Mouse (Mus musculus) frontal cortex, postnatal 14 days (tissue): ENCODE data around the gene Sh3pxd2a.

Experiments
- DNase-seq, 2 experiments: peaks; one replicate each; pipeline ENCODE4 v3.0.0; 2022; ENCODE audit warnings: low spot score in 2 of 2

The Sh3pxd2a gene

GRCm38 (mm10) chr19:47339165-47339564 is 125.0 kb downstream of the Sh3pxd2a start:
- DNase-seq, result peak in 1 of 2 experiments; percentile 86

DNA sequence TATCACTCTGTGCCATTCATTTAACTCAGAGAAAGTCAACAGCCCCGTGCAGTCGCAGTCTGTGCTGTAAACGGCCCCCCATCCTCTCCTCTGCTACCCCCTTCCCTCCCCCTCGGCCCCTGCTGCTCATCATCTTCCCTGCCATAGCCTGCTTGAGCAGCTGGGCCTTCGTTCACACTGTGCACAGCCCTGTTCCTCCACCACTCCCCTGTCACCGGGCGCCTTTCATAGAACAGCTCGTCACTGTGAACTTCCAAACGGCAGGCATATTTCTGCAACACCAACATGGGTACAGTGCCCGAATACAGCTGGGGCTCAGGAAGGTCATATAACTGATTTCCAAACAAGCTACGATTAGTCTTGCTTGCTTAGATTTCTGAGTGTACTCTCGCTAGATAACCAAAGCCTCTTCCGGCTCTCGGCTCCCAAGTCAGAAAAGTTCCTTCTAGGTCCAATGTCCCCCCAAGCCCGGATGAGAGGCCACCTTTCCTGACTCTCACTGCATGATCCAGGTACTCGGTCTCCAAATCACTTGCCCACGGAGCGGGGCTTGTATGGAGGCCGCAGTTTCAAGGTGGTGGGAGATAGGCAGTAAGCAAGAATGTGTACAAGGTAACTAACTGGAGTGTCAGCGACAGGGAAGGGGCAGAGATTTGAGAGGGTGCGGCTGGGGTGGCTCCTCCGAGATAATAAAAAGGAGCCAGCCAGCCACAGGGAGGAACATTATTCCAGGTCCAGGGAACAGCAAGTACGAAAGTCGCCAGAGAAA is 125.6 kb downstream of the Sh3pxd2a start:
- DNase-seq, result no peak

DNA sequence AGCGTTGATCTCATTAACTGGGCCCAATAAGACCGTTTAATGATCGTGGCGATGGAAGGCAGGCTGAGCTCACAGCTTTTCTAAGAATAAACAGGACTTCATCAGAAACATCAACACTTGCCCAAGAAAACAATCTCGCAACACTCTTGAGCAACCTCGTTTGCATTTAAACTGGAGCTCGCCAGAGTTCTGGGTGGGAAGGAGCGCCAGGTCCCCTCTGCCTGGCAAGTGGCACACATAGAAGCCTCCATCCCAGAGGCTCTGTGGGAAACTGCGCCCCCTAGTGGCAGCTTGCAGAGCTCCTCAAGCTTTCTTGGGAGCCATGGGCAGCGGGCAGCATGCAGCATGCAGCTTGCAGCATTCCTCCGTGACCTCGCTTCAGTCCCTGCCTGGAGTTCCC is 126.5 kb downstream of the Sh3pxd2a start:
- DNase-seq, result peak; percentile 77 to 93

DNA sequence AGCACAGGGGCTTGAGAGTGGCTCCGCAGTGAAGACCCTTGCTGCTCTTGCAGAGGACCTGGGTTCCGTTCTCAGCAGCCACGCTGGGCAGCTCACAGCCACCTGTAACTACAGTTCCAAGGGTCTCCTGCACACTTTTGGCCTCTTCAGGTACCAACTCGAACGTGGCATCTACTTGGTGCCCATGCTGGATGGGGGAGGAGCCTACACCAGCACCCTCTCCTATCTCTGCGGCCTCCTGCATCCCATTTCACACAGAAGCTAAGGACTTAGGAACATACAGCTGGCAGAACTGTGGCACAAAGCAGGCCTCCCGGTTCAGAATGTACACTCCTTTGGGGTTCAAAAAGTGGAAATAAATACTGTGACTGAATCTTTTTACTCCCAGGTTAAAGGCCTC is 127.0 kb downstream of the Sh3pxd2a start:
- no peak for DNase-seq

GRCm38 (mm10) chr19:47335262-47335661 is 128.9 kb downstream of the Sh3pxd2a start:
- no peak for DNase-seq

DNA sequence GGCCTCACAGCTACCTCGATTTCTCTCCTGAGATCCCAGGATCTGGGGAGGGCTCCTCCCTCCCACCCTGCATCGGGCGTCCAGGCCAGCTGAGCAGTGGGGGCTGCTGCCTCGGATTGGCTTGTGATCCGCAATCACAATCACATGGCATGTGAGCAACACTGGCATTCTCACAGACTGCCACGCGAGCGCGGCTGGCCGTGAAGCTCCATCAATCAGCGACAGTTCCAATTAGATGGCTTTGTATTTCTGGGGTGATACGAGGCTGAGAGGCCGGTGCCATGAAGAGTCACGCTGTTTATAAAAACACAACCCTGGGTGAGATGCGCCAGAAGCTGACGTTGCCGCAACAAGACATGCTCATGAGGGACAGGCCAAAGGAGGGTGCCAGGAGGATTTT is 129.5 kb downstream of the Sh3pxd2a start:
- no peak for DNase-seq

DNA sequence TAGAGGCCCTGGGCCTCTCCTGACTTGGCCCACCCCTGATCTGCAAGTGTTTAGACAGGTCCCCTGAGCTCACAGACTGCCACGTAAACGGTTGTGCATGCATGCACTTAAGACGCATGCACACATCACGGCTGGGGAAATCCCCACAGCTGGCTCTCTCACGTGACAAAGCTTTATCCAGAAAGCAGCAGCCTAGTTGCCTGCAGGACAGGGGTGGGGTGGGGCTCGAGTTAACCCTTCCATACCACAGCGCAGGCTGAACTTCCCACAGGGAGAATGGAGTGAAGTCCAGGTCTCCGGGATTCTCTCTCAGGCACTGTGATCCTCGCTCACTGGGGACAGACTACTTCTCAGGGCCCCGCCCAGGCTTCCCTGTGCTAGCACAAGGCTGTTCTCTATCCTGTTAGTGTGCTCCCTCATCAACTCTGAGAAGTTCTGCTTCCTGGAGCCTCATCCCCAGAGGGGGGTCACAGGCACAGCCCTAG is 133.4 kb downstream of the Sh3pxd2a start:
- DNase-seq, result no peak

GRCm38 (mm10) chr19:47329102-47329501 is 135.1 kb downstream of the Sh3pxd2a start:
- DNase-seq, result no peak

DNA sequence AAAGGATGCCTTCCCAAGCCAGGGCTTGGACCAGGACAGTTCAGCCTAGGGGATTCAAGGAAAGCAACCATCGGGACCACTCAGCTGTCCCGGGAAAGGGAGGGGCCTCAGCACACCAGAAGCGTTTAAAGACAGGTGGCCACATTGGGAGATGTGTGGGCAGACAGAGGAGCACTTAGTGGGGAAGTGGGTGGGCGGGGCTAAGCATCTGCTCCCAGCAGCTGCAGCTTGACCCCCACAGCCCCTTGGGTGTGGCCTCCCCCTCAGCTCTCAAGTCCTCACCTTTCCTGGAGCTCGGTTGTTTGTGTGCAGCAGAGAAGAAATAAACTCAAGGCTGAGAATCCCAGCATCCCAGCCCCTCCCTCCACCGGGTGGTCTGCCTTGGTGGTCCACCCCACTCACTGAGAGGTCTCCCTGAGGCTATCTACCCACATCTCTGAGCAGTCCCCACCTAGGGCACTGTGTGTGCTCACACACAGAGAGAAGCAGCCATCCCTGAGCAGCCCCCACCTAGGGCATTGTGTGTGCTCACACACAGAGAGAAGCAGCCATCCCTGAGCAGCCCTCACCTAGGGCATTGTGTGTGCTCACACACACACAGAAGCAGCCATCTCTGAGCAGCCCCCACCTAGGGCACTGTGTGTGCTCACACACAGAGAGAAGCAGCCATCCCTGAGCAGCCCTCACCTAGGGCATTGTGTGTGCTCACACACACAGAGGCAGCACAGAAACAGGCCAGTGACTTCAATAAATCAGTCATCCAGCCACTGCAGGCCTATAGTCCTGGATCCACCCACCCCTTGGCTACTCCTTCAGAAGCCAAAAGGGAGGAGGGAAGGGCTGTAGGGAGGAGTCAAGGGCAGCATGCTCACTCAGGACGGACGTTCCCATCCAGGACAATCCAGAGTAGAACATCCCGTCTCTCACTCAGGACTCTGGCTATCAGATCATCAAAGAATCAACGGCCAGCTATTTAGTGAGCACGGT is 136.0 kb downstream of the Sh3pxd2a start:
- no peak for DNase-seq

- DNase-seq, result no peak
These were observed 138.3 kb downstream of the Sh3pxd2a start for GRCm38 (mm10) chr19:47325881-47326280.

DNA sequence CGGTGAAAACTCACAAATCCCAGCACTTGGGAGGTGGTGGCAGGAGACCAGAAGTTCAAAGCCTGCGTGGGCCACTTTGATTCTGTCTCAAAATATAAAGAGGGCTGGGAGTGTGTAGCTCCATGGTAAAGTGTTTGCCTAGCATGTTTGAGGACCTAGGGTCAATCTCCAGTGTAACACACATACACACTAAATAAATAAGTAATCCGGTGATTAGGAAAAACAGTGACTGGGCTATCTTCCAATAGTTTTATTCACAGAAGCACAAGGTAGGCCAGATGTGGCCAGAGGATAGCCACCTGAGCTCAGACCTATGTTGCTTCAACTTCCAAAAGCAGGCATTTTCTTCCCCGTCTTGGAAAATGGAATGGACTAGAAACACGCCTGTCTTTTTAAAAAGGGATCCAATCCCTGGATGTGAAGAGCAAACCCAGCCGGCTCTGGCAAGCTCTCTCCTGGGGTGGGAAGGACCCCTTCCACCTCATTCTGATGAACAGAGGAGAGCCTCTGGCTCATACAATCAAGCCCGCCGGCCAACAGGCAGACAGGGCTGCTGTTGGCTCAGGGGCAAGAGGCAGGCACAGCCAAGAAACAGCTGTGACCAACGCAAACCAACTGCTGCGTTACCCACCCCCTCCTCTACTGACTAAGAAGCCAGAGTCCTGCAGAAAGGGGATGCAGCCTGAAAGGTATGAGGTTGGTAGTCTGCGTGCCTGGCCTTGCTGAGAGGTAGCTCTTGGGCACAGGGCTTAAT is 140.9 kb downstream of the Sh3pxd2a start:
- DNase-seq, result no peak

GRCm38 (mm10) chr19:47320331-47320668 is 143.9 kb downstream of the Sh3pxd2a start:
- DNase-seq, result no peak

DNA sequence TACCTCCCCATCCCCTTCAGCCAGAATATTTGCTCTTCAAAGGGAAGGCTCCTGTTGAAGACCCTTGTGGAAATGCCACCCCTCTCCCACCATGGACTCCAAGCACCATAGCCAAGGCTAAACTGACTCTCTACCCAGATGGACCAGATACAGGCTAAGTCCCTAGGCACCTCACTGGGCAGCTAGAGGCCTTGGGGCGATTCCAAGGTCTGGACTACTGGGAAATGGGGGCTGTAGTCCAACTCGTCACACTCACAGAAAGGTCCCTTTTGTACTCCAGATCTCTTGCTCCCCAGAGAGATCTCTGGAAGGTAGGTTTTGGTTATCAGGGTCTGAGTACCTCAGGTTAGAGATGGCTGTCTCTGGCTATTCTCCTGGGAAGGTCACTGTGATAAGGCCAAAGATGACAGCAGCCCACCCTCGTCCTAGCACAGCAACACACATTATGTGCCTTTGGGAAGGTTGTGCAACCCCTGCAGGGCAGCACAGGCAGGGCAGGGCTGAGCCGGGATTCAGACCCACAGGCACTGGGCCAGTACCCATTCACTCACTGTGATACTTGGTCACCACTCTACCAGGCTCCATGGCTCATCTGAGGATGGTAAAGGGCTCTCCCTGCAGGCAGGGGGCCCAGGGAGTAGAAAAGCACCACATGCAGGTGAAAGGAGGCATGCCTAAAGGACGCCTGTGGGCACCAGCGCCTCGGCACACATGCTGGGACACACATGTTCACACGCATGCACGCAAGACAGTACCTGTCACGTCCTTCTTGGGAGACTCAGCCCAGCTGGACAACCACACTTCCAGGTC is 144.5 kb downstream of the Sh3pxd2a start:
- no peak for DNase-seq

- DNase-seq, result no peak
These were observed 145.1 kb downstream of the Sh3pxd2a start for GRCm38 (mm10) chr19:47319061-47319460.

- DNase-seq, result peak; percentile 67 to 77
These were observed 146.9 kb downstream of the Sh3pxd2a start for GRCm38 (mm10) chr19:47317063-47317938.

DNA sequence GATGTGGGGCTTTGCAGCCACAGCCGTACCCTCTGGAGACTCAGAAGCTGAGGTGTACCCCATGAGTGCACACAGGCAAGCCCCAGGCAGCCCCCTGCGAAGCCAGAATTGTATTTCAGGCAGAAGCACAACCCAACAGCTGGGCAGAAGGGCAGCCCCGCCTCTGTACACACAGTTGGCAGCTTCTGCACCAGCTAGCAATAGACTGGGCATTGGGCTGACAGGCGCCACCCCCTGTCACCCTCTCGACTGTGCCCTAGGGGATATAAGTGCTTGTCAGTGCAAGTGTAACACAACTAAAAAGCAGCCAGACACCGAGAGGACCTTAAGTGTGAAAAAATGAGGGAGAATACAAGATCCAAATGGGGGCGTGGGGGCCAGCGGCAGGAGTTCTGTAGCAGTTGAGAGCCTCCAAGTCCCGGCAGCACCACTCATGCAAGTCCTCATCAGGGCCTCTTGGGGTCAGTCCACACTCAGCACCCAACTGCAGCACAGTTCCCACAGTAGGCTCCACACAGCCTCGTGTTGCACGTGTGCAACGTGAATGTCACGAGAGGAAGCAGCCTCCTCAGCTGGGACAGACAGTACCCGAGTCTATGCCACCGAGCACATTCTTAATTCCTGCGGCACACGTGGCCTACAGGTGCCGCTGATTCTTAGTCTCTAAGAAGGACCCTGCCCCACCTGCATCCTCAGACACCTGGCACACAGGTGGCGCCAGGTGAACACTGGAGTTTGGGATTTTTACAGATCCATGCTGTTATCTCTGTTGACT is 147.7 kb downstream of the Sh3pxd2a start:
- DNase-seq, result no peak

DNA sequence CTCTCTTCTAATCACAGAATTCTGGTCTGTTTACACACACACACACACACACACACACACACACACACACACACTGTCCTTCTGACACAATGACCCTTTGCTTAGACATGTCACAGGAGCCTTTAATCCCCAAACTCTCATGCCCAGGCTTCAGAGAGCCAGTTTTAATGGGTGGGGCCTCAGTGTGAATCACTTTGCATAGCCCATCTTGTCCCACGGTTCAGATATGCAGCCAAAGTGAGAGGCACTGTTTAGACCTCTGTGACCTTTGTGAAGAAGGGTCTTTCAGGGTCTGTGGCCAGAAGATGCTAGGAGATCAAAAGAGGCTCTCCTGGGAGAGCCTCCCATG is 148.3 kb downstream of the Sh3pxd2a start:
- no peak for DNase-seq

DNA sequence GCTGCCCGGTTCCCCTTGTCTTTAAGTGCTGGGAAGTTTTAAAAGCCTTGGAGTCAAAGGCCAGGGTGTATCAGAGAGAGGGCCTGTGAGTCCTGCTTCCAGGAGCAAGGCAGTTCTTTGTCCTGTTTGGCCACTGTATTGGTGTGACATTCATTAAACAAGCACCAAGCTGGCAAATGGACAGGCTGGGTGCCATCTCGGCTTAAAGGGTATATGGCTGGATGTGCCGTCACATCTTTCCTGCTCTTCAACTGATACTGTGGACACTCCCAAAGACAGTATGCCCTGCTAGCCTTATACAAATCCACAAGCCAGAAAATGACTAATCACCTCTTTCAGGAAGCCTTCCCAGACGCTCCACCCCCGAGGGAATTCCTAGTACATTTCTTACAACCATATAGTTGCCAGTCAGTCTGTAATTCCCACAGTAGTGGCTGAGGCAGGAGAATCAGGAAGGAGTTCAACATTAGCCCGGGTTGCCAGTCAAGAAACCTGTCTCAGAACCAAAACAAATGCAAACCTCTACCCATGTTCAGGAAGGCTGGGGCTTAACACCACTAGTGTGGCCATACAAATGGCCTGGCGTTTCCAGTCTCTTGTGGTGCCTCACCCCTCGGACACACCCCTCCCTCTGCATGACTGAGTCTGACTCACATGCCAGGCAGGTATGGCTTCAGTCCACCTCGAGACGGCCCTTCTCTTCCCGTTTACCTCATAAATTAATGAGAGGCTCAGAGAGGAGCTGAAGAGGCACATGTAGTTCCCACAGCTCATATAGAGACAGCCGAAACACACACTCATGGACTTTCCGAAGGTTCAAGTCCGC is 148.9 kb downstream of the Sh3pxd2a start:
- DNase-seq, result no peak
